Mouse (Mus musculus): ENCODE results near the gene Anxa9. TPM values are rescaled to one million over a fixed set of nuclear protein-coding genes. Genes with fewer than 3 reads are reported as not detected.
"Not testable (repeated sequence)": the region's sequence is repeated elsewhere in the genome, so short reads cannot be mapped to it uniquely, and the experiment has no call there.

Anxa9 gene
- 0.52 and 0.65 TPM in 2 replicates for polyA plus RNA-seq (2012; rRNA removed)

GRCm38 (mm10) chr3:95307100-95307499, at the start of gene Anxa9:
TSS of gene Anxa9 (minus strand) at chr3:95307176.
- WGBS, result 44% methylated on average over 7 of the region's 7 CpGs

GRCm38 (mm10) chr3:95355911-95356544, 49.1 kb upstream of the Anxa9 start:
- H3K27ac ChIP-seq (ENCODE audit: insufficient read depth, low read depth, low read length); H3K27me3 ChIP-seq (ENCODE audit: control insufficient read depth, insufficient read depth, low read length); H3K4me1 ChIP-seq (ENCODE audit: control insufficient read depth, insufficient read depth, insufficient read length, low read length): not testable (repeated sequence)
- peaks cover 11% of the 10 kb centered on the region for H3K36me3 ChIP-seq (ENCODE audit: control insufficient read depth, insufficient read depth, low read length)
- 16% methylated on average over 13 of the region's 19 CpGs for WGBS
- H3K4me3 ChIP-seq (ENCODE audit: low read depth, low read length), result peak overlapping the region; percentile 65

More at GRCm38 (mm10) chr3:95307100-95307499, at the start of gene Anxa9:
- Histone ChIP-seq H3K4me3 (ENCODE audit: low read depth, low read length) (no peak within 1 kb of the TSS), H3K27me3 (ENCODE audit: control insufficient read depth, insufficient read depth, low read length) (no peaks in the 10 kb centered on the region), H3K27ac (ENCODE audit: insufficient read depth, low read depth, low read length) (no peak within 1 kb of the TSS), H3K4me1 (ENCODE audit: control insufficient read depth, insufficient read depth, insufficient read length, low read length) (peaks cover 1% of the 10 kb centered on the region; the same call in 1 of the 2 replicates), H3K36me3 (ENCODE audit: control insufficient read depth, insufficient read depth, low read length) (no peaks in the 10 kb centered on the region)
- TF ChIP-seq CTCF (IDR thresholded peaks at IDR 0.05; ENCODE audit: extremely low read depth, insufficient read length, insufficient replicate concordance, low read depth, low read length) (no peak), POLR2A (IDR thresholded peaks at IDR 0.05; ENCODE audit: low read depth, low read length) (no peak)

- Histone ChIP-seq H3K27ac (ENCODE audit: insufficient read depth, low read depth, low read length) (no peak overlapping the region), H3K4me3 (ENCODE audit: low read depth, low read length) (no peak overlapping the region), H3K4me1 (ENCODE audit: control insufficient read depth, insufficient read depth, insufficient read length, low read length) (no peaks in the 10 kb centered on the region), H3K36me3 (ENCODE audit: control insufficient read depth, insufficient read depth, low read length) (peaks cover 38% of the 10 kb centered on the region), H3K27me3 (ENCODE audit: control insufficient read depth, insufficient read depth, low read length) (no peaks in the 10 kb centered on the region)
- TF ChIP-seq POLR2A (IDR thresholded peaks at IDR 0.05; ENCODE audit: low read depth, low read length) (no peak), CTCF (IDR thresholded peaks at IDR 0.05; ENCODE audit: extremely low read depth, insufficient read length, insufficient replicate concordance, low read depth, low read length) (no peak)
These were observed 42.5 kb upstream of the Anxa9 start for GRCm38 (mm10) chr3:95349491-95349890.

GRCm38 (mm10) chr3:95348343-95348742, 41.4 kb upstream of the Anxa9 start:
- H3K27me3 ChIP-seq (ENCODE audit: control insufficient read depth, insufficient read depth, low read length); H3K27ac ChIP-seq (ENCODE audit: insufficient read depth, low read depth, low read length); H3K4me3 ChIP-seq (ENCODE audit: low read depth, low read length); H3K4me1 ChIP-seq (ENCODE audit: control insufficient read depth, insufficient read depth, insufficient read length, low read length): not testable (repeated sequence)
- 97% methylated on average over 5 of the region's 5 CpGs for WGBS
- peaks cover 36% of the 10 kb centered on the region for H3K36me3 ChIP-seq (ENCODE audit: control insufficient read depth, insufficient read depth, low read length)

GRCm38 (mm10) chr3:95346454-95346853, 39.5 kb upstream of the Anxa9 start:
- H3K36me3 ChIP-seq (ENCODE audit: control insufficient read depth, insufficient read depth, low read length), result peaks cover 41% of the 10 kb centered on the region
- no peak overlapping the region for H3K27ac ChIP-seq (ENCODE audit: insufficient read depth, low read depth, low read length)
- WGBS, result 92% methylated on average over 7 of the region's 7 CpGs

GRCm38 (mm10) chr3:95343356-95344000, 36.5 kb upstream of the Anxa9 start:
- H3K27ac ChIP-seq (ENCODE audit: insufficient read depth, low read depth, low read length); H3K4me1 ChIP-seq (ENCODE audit: control insufficient read depth, insufficient read depth, insufficient read length, low read length); H3K4me3 ChIP-seq (ENCODE audit: low read depth, low read length); H3K27me3 ChIP-seq (ENCODE audit: control insufficient read depth, insufficient read depth, low read length): not testable (repeated sequence)
- H3K36me3 ChIP-seq (ENCODE audit: control insufficient read depth, insufficient read depth, low read length), result peaks cover 60% of the 10 kb centered on the region
- 88% methylated on average over 9 of the region's 9 CpGs for WGBS

More at GRCm38 (mm10) chr3:95346454-95346853, 39.5 kb upstream of the Anxa9 start:
- H3K4me3 ChIP-seq (ENCODE audit: low read depth, low read length), result no peak overlapping the region
- H3K27me3 ChIP-seq (ENCODE audit: control insufficient read depth, insufficient read depth, low read length), result no peaks in the 10 kb centered on the region
- TF ChIP-seq POLR2A (IDR thresholded peaks at IDR 0.05; ENCODE audit: low read depth, low read length) (no peak), CTCF (IDR thresholded peaks at IDR 0.05; ENCODE audit: extremely low read depth, insufficient read length, insufficient replicate concordance, low read depth, low read length) (no peak)
- H3K4me1 ChIP-seq (ENCODE audit: control insufficient read depth, insufficient read depth, insufficient read length, low read length), result no peaks in the 10 kb centered on the region

- WGBS, result 91% methylated on average over 4 of the region's 4 CpGs
- Histone ChIP-seq H3K27ac (ENCODE audit: insufficient read depth, low read depth, low read length) (no peak overlapping the region), H3K4me3 (ENCODE audit: low read depth, low read length) (no peak overlapping the region), H3K36me3 (ENCODE audit: control insufficient read depth, insufficient read depth, low read length) (peaks cover 64% of the 10 kb centered on the region), H3K27me3 (ENCODE audit: control insufficient read depth, insufficient read depth, low read length) (no peaks in the 10 kb centered on the region), H3K4me1 (ENCODE audit: control insufficient read depth, insufficient read depth, insufficient read length, low read length) (no peaks in the 10 kb centered on the region)
- TF ChIP-seq CTCF (IDR thresholded peaks at IDR 0.05; ENCODE audit: extremely low read depth, insufficient read length, insufficient replicate concordance, low read depth, low read length), result no peak
- TF ChIP-seq POLR2A (IDR thresholded peaks at IDR 0.05; ENCODE audit: low read depth, low read length), result no peak
These were observed 31.3 kb upstream of the Anxa9 start for GRCm38 (mm10) chr3:95338251-95338650.
